Mouse (Mus musculus): ENCODE measurements at regions not wholly inside any gene's neighbourhood (a gene's known extent, or its start where the extent isn't known, plus 50 kb on each side); places are given as distances from the start of the nearest gene placed in this dataset.

DNA sequence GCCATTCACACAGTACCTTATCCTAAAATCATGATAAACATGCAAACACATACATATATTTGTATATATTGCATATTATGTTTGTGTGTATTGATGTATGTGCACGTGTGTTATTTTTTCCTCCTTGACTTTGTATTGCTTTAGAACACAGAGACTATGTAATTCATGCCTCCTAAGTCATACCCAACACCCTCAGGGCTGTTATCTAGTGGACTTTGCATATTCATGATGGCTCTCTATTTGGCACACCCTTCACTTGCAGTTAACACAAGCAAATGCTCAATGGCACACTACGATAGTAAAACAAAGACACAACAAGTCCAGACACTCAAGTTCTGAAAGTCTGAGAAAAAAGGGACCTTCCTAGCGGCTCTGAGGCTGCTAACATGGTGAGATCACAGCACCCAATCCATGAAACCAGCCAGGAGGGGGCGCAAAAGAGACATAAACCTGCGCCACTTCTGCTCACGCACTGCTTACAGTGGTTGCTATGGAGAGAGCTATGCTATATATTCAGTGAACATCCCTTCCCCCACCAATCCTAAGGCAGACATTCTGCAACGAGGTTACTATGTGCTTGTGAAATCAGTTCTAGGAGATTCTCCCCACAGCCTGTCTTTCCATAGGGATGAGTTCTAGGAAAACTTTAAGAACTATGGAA, 418.6 kb downstream of the Bckdhb start:
- Histone ChIP-seq H3K27ac (ENCODE audit: control insufficient read depth, low read depth, low read length) (no peak overlapping the region), H3K36me3 (ENCODE audit: control insufficient read depth in 1 of 2, insufficient read depth in 2 of 2, low read length in 2 of 2) (no peaks in the 10 kb centered on the region), H3K9ac (ENCODE audit: control insufficient read depth, low read depth, low read length, poor library complexity, severe bottlenecking) (no peak overlapping the region), H3K4me1 (ENCODE audit: control insufficient read depth in 1 of 2, insufficient read depth in 2 of 2, low read length in 2 of 2) (no peaks in the 10 kb centered on the region), H3K4me3 (ENCODE audit: control insufficient read depth in 1 of 2, insufficient read depth in 1 of 2, low read depth in 2 of 2, low read length in 2 of 2) (no peak overlapping the region), H3K9me3 (replicated peaks; ENCODE audit: insufficient read depth, low read length) (no peaks in the 10 kb centered on the region), H3K79me2 (ENCODE audit: control insufficient read depth, insufficient read depth, low read length, poor library complexity) (no peaks in the 10 kb centered on the region), H3K27me3 (ENCODE audit: control insufficient read depth in 1 of 2, insufficient read depth in 2 of 2, low read length in 2 of 2) (no peaks in the 10 kb centered on the region)
- peak; percentile 64 for DNase-seq (ENCODE audit: low read depth, low spot score)
- TF ChIP-seq USF2 (IDR thresholded peaks at IDR 0.05; ENCODE audit: borderline replicate concordance in 1 of 2, insufficient read depth in 1 of 2, low read depth in 1 of 2, low read length in 2 of 2) (no peak), NELFE (IDR thresholded peaks at IDR 0.05; ENCODE audit: low read depth, low read length) (no peak), MAZ (IDR thresholded peaks at IDR 0.05; ENCODE audit: low read depth, low read length) (no peak), CTCF (IDR thresholded peaks at IDR 0.05 in 2 of 3, conservative IDR thresholded peaks at IDR 0.05 in 1 of 3; ENCODE audit: control insufficient read depth in 1 of 3, insufficient read depth in 1 of 3, low read depth in 2 of 3, low read length in 3 of 3, poor library complexity in 1 of 3, severe bottlenecking in 1 of 3) (peak; percentile 48 to 72 (median 69)), RAD21 (IDR thresholded peaks at IDR 0.05; ENCODE audit: low read depth, low read length) (peak; percentile 61), USF1 (IDR thresholded peaks at IDR 0.05; ENCODE audit: low read depth, low read length) (no peak), HCFC1 (IDR thresholded peaks at IDR 0.05; ENCODE audit: low read depth, low read length) (no peak), ZKSCAN1 (IDR thresholded peaks at IDR 0.05; ENCODE audit: low read depth, low read length) (no peak), BHLHE40 (IDR thresholded peaks at IDR 0.05; ENCODE audit: borderline replicate concordance, low read depth, low read length) (no peak), ELF1 (IDR thresholded peaks at IDR 0.05; ENCODE audit: low read depth, low read length) (no peak), EP300 (IDR thresholded peaks at IDR 0.05; ENCODE audit: low read depth in 1 of 2, low read length in 2 of 2) (no peak), MEF2A (IDR thresholded peaks at IDR 0.05; ENCODE audit: extremely low read depth, insufficient replicate concordance, low read depth, low read length, poor library complexity, severe bottlenecking) (no peak), JUND (IDR thresholded peaks at IDR 0.05; ENCODE audit: low read depth, low read length) (no peak), ZMIZ1 (IDR thresholded peaks at IDR 0.05; ENCODE audit: low read depth, low read length) (no peak), NRF1 (IDR thresholded peaks at IDR 0.05; ENCODE audit: insufficient read depth, low read depth, low read length, poor library complexity, severe bottlenecking) (no peak), MAX (IDR thresholded peaks at IDR 0.05; ENCODE audit: low read length) (no peak), GABPA (IDR thresholded peaks at IDR 0.05; ENCODE audit: low read depth, low read length) (no peak), POLR2AphosphoS2 (IDR thresholded peaks at IDR 0.05; ENCODE audit: low read length) (no peak), TBP (IDR thresholded peaks at IDR 0.05; ENCODE audit: low read depth, low read length) (no peak), ZNF384 (IDR thresholded peaks at IDR 0.05; ENCODE audit: low read depth, low read length) (no peak), POLR2AphosphoS5 (IDR thresholded peaks at IDR 0.05; ENCODE audit: borderline replicate concordance, low read depth, low read length) (no peak), SMC3 (IDR thresholded peaks at IDR 0.05; ENCODE audit: low read depth, low read length) (peak; percentile 76), KAT2A (conservative IDR thresholded peaks at IDR 0.05; ENCODE audit: low read depth, low read length) (no peak), MXI1 (IDR thresholded peaks at IDR 0.05; ENCODE audit: low read depth, low read length) (no peak), ZC3H11A (IDR thresholded peaks at IDR 0.05; ENCODE audit: low read depth, low read length) (peak; percentile 41)
